Mouse (Mus musculus): ENCODE data around the gene Trim26.
"Not testable (repeated sequence)": the region's sequence is repeated elsewhere in the genome, so short reads cannot be mapped to it uniquely, and the experiment has no call there.

- not testable (repeated sequence) for TF ChIP-seq ZC3H11A (IDR thresholded peaks at IDR 0.05; ENCODE audit: borderline replicate concordance, low read depth, low read length); ZNF384 (IDR thresholded peaks at IDR 0.05; ENCODE audit: low read depth, low read length)
Observed at GRCm38 (mm10) chr17:36826002-36826401, 10.9 kb upstream of the Trim26 start.
